Mouse (Mus musculus) myocyte (in vitro differentiated cells): Measurements from ENCODE around the gene Maneal.

Source experiments
- E2F4 ChIP-seq: IDR thresholded peaks from one replicate; pipeline ENCODE4 v1.6.1; 2011; ENCODE audit warnings: mild to moderate bottlenecking, control low read depth, moderate library complexity; ENCODE audit not compliant: insufficient read depth
- MYOD1 ChIP-seq, 3 experiments: IDR thresholded peaks; one replicate each; pipeline ENCODE4 v1.6.1; 2011; ENCODE audit warnings: control low read depth in 2 of 3, low read depth in 2 of 3, mild to moderate bottlenecking in 2 of 3, moderate library complexity in 1 of 3; ENCODE audit not compliant: insufficient read length in 2 of 3, control insufficient read depth in 1 of 3
- MYOG ChIP-seq, 3 experiments: IDR thresholded peaks; one replicate each; pipeline ENCODE4 v1.6.1; 2011; ENCODE audit warnings: control low read depth in 2 of 3, low read depth in 2 of 3, mild to moderate bottlenecking in 2 of 3; ENCODE audit not compliant: insufficient read length in 2 of 3, control insufficient read depth in 1 of 3, insufficient read depth in 1 of 3
- POLR2A ChIP-seq: IDR thresholded peaks from one replicate; pipeline ENCODE4 v1.6.1; 2011; ENCODE audit warnings: low read depth, mild to moderate bottlenecking, control low read depth, moderate library complexity; ENCODE audit not compliant: insufficient read length
- TCF12 ChIP-seq: IDR thresholded peaks from one replicate; pipeline ENCODE4 v1.6.1; 2011; ENCODE audit warnings: mild to moderate bottlenecking, control low read depth; ENCODE audit not compliant: poor library complexity, insufficient read depth, severe bottlenecking
- TCF3 ChIP-seq: IDR thresholded peaks from one replicate; pipeline ENCODE4 v1.6.1; 2011; ENCODE audit warnings: low read depth, control low read depth; ENCODE audit not compliant: insufficient read length
- USF1 ChIP-seq: IDR thresholded peaks from one replicate; pipeline ENCODE4 v1.6.1; 2011; ENCODE audit warnings: low read depth, mild to moderate bottlenecking, control low read depth, moderate library complexity

DNA sequence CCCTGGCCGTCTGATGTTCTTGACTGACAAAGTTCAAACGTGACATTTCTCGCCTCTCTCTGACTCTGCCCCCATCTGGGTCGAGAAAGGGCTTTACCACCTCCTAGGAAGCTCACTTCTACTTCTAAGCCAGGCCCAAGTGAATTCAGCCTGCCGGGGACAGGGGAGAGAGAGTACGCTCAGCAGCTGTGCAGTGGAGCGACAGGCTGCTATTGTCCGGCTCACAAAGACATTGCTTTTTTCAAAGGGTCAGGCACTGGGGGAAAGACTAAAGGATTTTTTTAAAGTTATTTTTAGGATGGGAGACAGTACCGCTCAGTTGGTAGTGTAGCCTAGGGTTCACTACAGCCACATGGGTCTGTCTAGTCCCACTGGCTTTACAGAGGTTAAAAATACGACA, 36.5 kb upstream of the Maneal start:
- TF ChIP-seq USF1 (no peak), POLR2A (no peak), MYOG (IDR thresholded peaks at IDR 0.05; ENCODE audit: control insufficient read depth in 1 of 3, insufficient read depth in 1 of 3, insufficient read length in 2 of 3, low read depth in 2 of 3) (no peak), MYOD1 (IDR thresholded peaks at IDR 0.05; ENCODE audit: control insufficient read depth in 1 of 3, insufficient read length in 2 of 3, low read depth in 2 of 3) (no peak), TCF12 (no peak), TCF3 (no peak), E2F4 (no peak)
